Mouse (Mus musculus): ENCODE results near the gene Cds1. TPM values are rescaled to one million over a fixed set of nuclear protein-coding genes. Genes with fewer than 3 reads are reported as not detected.
"Not testable (repeated sequence)": the region's sequence is repeated elsewhere in the genome, so short reads cannot be mapped to it uniquely, and the experiment has no call there.

Cds1 gene
- total RNA-seq, 1 experiment from 2014 or later = 5.3 TPM

DNA sequence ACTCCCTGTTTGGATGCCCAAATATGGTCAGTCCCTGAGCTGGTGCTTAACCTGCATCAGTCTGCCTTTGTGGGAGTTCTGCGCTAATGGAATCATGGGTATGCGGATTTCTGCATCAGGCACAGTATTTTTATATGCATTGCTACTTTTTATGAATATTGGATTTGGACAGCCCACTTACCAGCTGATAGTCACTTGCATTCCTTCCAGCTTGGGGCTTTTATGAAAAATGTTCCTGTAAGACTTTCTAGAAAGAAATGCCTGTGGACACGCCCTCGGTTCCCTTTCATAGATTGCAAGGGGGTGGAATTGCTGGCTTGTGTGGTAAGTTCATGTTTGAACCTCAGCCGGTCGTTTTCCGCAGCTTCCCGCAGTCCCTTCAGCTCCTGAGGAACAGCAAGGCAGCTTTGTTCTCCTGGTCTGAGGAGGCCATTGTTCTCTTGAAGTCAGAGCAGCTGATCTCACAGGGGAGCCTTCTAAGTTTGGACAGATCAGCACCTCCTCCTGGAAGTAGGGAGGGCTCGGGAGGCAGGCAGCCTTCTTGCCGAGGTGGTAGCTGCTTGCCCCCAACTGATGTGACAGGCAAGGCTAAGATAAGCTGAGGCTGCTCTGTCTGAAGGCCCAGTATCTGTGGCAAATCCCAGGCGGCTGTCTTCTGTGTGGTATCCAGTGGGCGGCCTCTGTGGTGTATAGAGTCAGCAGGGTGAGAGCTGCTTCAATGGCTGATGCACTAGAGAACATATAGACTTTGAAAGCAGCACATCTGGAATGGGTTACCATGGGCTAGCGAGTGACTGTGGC is 60.4 kb downstream of the Cds1 start:
- peak; percentile 37; the same call in 1 of the 2 replicates for ATAC-seq (replicated peaks; ENCODE audit: low read depth, poor library complexity, severe bottlenecking)

DNA sequence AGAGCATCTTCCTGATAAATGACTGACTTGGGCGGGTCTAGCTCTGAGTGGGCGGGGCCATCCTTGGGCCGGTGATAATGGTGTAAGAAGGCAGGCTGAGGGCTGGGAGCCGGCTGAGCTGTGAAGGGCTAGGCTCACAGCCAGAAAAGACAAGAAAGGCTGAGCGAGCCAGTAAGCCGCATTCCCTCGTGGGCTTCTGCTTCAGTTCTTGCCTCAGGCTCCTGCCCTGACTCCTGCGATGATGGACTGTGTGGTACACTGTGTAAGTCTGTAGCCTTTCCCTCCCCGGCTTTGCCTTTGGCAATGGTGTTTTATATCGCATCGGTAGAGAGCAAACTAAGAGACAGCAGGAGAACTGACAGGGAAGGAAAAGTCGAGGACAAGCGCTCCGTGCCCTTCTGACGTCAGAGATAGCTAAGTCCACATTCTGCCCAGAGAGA is 61.6 kb downstream of the Cds1 start:
- ATAC-seq (replicated peaks; ENCODE audit: low read depth, poor library complexity, severe bottlenecking) = peak; percentile 80

DNA sequence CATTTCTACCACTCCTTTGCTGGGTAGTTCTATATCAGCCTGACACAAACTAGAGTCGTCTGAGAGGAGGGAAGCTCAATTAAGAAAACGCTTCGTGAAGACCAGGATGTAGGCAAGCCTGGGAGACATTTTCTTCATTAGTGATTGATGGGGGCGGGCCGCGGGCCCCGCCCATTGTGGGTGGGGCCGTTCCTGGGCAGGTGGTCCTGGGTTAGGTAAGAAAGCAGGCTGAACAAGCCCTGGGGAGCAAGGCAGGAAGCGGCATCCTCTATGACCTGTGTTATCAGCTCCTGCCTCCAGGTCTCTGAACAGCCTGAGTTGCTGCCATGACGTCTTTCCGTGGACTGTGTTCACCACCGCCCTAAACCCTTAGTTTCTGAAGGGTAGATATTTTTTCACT is 62.5 kb downstream of the Cds1 start:
- no peak for ATAC-seq (replicated peaks; ENCODE audit: low read depth, poor library complexity, severe bottlenecking)

DNA sequence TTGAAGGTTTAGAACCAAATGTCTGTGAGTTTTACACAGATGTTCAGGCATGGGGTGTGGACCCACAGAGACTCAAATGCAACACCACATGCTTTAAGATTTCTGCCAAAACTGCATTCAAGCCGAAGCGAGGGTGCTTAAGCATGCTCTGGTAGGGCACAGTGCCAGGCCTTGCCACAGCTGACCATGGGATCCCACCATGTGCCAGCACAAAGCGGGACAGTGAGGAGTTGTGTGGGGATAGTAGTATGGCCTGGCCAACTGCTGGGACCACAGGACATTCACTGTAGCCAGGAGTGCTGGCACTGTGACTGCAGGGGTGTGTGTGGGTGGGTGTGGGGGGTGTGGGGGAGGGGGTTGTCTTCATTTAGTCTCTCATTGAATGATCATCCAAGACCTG is 64.0 kb downstream of the Cds1 start:
- ATAC-seq (replicated peaks; ENCODE audit: low read depth, poor library complexity, severe bottlenecking) = no peak

DNA sequence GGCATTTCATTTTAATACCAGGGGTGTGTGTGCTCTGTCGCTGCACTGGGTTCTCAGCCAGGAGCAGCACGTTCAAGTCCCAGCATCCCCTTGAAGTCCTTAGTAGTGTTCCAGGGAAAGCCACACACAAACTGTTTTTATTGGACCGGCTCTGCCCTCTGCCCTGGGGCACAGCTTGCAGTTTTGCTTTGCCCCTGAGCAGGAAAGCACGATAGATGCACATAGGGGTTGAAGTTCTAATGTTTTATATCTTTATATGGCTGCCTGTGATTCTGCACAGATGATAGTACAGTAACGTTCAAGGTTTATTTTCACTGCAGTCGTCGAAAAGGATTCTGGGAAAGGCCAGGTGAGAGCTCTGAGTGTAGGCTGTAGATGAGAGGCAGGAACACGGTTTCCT is 65.2 kb downstream of the Cds1 start:
- no peak for ATAC-seq (replicated peaks; ENCODE audit: low read depth, poor library complexity, severe bottlenecking)

DNA sequence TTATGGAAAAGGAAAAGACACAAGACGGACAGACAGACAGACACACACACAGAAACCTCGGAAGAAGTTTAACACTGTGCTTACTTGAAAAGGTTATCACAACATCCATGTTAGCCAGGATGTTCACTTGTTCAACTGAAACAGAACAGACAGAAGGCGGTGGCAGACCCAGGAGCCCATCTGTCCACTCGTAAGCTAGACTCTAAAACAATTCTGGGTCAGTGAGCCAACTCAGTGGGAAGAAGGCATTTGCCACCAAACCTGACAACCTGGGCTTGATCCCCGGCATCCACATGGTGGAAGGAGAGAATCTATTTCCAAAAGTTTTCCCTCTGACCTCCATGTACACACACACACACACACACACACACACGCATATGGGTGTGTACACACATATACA is 67.1 kb downstream of the Cds1 start:
- no peak for ATAC-seq (replicated peaks; ENCODE audit: low read depth, poor library complexity, severe bottlenecking)

DNA sequence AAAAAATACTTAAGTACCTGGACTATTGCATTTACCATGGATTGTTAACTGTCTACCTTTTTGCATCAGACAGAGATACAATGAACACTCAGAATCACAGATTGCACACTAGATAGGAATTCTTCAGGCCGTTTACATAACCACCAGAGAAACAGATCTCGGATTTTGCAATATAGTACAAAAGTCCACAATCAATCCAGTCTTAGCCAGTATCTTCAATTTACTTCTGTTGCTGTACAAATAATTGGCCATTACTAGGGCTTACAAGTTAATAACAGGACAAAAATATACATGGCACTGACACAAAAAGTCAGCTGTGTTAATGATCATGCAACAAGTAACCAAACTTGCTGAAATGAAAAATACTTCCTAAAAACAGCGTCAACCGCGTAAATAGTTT is 68.1 kb downstream of the Cds1 start:
- no peak for ATAC-seq (replicated peaks; ENCODE audit: low read depth, poor library complexity, severe bottlenecking)

DNA sequence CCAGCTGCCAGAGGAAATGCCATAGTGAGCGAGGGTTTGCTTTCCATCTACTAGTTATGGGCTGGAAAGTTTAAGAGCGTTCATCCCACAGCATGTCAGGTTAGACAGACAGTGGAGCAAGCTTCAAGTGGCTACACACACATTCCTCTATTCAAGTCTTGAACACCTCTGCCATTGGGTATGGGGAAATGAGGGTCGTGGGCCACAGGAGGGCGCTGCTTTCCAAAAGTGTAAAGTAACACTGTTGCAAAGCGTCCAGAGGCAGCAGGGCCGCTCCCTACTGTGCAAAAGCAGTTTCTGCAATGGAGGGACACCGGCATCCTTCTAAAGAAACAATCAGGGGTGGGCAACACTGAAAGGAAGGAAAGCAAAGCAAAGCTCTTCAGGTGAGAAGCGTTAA is 68.9 kb downstream of the Cds1 start:
- peak; percentile 60; the same call in 1 of the 2 replicates for ATAC-seq (replicated peaks; ENCODE audit: low read depth, poor library complexity, severe bottlenecking)

DNA sequence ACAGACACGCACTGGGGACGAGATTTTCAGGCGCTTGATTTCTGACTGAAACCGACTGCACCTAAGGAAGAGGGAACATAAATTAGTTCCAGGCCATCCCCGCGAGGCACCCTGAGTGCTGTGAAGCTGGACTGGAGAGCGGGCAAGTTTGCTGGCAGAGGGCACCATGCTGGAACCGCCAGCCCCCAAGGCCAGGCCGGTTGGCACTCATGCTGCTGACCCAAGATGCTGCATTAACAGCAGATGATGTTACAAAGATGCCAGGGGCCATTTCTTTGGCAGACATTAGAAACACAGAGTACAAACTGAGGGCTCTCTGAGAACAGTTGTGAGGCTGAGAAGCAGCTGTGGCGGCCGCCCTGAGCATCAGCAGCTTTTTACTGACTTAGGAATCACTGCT is 71.3 kb downstream of the Cds1 start:
- no peak for ATAC-seq (replicated peaks; ENCODE audit: low read depth, poor library complexity, severe bottlenecking)

DNA sequence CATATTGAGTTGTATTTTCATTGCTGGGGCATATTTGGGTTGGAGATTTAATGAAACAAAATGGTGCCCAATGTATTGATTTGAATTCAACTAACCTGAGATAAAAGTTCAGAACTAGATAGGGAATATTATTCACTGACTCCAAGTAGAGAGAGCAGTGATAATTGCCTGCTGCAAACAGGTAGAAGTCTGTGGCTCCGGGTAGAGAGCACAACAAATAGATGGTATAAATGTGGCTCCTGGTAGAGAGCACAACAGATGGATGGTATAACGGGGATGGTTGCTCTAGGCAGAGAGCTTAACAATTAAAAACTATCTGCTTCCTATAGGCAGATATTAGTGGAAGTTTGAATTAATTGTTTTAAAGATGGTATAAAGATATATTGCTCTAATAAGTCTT is 72.7 kb downstream of the Cds1 start:
- not testable (repeated sequence) for ATAC-seq (replicated peaks; ENCODE audit: low read depth, poor library complexity, severe bottlenecking)

DNA sequence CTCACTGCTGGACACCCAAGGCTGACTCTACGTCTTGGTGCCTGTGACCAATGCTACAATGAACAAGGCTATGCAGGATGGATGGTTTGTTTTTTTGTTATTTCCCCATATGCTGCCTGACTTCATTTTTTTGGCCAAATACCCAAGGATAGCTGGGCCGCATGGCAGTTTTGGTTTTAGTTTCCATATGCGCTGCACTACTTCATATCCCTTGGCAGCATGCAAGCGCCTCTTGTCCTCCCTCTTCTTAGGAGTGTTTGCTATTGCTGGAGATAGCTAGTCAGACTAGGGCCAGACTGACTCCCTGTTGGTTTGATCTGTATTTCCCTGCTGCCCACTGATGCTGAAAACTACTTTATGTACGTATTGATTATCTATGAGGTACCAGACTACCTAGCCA is 75.5 kb downstream of the Cds1 start:
- ATAC-seq (replicated peaks; ENCODE audit: low read depth, poor library complexity, severe bottlenecking) = no peak

DNA sequence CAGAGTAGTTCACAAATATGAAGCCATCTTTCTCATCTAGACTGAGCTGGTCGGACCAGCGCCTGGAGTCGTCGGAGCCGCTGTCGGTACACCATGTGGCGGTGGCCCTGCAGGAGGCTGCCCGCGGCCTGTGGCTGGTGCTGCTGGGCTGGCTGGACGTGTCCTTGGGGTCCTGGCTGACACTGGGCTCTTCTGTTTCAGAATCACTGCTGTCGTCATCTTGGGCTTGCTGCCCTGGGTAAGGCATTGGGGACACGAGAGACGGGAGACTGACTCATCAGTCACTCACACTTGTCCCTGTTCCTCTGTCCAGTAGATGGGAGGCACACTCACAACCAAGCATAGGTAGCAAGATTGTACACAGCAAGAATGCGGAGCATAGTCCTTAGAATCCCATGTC is 80.1 kb downstream of the Cds1 start:
- ATAC-seq (replicated peaks; ENCODE audit: low read depth, poor library complexity, severe bottlenecking) = no peak

DNA sequence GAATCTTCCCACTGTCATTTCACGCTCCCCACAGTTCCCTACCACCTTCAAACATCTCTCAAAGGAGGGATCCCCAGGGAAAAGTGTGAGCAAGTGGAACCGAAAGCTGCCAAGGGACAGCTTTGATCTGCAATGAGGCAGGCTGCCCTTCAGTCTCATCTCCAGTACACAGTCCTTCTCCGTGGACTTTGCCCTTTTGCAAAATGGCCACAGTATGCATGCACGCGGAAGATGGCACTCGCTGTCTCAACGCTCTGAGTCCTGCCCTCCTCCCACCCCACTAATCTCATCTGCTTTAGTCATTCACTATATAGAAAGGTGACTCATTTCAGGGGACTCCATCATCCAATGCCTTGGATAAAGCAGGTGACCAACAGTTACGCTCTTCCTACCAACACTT is 81.0 kb downstream of the Cds1 start:
- ATAC-seq (replicated peaks; ENCODE audit: low read depth, poor library complexity, severe bottlenecking) = no peak

DNA sequence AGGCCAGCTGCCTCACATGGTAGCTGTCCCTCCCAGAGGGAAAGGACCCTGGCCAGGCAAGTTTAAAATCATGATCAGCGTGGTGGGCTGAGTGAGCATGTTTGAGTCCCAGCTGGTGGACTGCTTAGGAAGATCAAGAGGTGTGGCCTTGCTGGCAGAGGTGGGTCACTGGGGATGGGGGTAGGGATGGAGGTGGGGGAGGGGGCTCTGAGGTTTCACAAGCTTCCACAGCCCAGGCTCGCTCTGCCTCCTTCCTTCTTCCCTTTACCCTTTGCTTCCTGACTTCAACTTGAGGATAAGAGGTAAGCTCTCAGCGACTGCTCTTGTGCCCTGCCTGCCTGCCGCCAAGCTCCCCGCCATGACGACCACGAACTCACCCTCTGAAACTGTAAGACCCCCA is 82.4 kb downstream of the Cds1 start:
- ATAC-seq (replicated peaks; ENCODE audit: low read depth, poor library complexity, severe bottlenecking) = no peak

DNA sequence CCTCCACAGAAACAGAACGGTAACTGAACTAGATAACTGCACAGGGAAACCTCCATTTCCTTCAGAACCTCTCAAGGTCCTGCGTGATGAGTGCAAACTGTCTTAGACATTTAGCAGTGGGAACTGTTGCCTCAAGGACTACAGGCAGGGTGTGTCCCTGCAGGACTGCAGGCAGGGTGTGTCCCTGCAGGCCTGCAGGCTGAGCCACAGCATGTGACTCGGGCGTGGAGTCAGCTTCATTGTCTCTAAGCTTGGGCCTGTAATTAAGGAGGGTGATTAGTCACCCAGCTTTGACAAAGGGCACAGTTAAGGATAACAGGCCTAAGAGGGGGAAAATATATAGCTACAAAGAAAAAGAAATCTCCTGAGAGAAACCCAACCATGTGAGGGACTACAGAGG is 82.8 kb downstream of the Cds1 start:
- no peak for ATAC-seq (replicated peaks; ENCODE audit: low read depth, poor library complexity, severe bottlenecking)

DNA sequence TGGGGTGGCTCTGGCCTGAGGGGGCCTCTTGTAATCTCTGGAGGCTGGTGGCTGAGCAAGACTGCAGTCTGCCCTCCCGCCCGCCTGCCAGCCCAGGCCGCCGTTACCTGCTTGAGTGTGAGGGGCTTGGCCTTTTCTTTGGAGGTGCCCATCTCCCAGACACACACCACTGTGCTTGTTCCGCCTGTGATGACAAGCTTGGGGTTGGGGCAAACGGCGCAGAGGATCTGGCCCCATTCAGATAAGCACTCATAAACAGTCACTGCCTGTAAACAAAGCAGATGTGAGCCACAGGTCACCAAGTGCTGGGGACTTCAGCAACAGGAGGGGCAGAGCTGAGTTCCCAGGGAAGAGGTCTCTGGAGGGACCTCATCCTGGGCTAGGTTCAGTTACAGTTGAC is 86.2 kb downstream of the Cds1 start:
- no peak for ATAC-seq (replicated peaks; ENCODE audit: low read depth, poor library complexity, severe bottlenecking)

DNA sequence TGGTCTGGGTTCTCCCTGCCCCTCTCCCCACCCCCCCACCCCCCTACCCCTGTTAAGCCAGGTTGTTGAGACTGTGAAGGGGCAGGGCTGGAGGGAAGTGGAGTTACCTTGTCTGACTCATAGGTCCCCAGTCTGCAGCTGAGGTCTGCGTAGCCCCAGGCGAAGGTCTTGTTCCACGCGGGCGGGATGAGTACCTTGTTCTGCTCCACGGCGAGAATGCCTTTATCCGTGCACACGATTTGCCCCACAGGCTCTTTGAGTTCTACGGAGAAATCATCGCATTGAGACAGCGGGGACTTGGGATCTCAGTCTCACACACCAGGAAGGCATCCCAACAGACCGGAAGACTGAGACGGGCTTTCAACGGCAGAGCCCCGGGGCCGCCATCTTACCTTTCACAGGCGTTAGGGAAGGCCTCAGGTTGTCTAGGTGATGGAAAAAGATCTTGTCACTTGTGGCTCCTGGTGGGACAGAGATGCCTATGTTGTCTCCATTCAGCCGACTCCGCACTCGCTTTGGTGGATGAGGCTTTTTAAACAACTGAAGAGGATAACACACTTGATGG is 87.3 kb downstream of the Cds1 start:
- no peak for ATAC-seq (replicated peaks; ENCODE audit: low read depth, poor library complexity, severe bottlenecking)

DNA sequence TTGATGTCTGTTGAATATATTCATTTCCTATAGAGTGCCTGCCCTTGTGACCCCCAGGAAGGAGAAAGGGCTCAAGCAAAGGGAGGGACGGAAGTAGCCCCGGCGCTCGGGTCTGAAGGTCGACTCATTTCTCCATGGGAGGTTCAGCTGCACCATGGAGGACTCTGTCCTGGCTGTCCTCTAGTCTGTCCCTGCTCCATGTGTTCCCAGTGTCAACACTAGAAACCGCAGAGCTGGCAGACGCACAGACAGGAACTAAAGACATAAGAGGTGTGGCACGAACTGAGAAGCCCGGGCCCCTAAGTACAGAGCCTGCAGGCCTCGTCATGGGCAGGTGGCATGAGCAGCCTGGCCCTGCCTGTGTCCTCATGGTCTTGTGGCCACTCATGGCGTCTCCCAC is 89.2 kb downstream of the Cds1 start:
- no peak for ATAC-seq (replicated peaks; ENCODE audit: low read depth, poor library complexity, severe bottlenecking)

DNA sequence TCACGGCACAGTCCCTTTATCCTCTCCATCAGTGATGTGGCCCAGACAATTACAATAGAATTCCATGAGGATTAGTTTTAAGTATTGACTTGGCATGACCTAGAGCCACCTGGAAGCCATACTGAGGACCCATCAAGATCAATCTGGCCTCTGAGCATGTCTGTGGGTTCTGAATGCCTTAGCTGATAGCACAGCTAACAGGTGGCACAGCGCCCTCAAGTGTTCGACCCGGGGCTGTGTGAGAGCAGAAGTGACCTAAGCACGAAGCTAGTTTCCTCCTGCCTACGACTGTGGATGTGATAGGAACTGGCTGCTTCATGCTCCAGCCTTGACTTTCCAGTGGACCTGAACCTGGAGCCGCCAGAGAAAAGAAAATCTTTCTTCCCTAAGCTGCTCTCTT is 89.7 kb downstream of the Cds1 start:
- peak; percentile 52; the same call in 1 of the 2 replicates for ATAC-seq (replicated peaks; ENCODE audit: low read depth, poor library complexity, severe bottlenecking)

DNA sequence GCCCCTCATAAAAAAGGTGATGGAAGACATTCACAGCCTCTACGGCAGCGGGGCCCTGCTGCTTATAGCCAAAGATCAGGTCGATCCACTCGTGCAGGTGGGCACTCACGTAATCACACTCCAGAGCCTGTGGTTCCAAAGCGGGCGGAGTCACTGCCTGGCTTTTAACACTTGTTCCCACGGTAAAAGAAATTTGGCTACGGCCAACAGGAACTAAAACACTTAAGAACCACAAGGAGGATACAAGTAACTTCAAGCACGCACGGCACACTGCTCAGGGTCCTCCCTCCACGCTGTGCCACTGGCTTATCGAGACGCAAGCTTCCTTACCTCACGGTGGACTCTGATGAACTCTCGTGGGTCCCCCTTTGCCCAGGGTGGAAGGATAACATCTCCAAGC is 90.5 kb downstream of the Cds1 start:
- ATAC-seq (replicated peaks; ENCODE audit: low read depth, poor library complexity, severe bottlenecking) = no peak

DNA sequence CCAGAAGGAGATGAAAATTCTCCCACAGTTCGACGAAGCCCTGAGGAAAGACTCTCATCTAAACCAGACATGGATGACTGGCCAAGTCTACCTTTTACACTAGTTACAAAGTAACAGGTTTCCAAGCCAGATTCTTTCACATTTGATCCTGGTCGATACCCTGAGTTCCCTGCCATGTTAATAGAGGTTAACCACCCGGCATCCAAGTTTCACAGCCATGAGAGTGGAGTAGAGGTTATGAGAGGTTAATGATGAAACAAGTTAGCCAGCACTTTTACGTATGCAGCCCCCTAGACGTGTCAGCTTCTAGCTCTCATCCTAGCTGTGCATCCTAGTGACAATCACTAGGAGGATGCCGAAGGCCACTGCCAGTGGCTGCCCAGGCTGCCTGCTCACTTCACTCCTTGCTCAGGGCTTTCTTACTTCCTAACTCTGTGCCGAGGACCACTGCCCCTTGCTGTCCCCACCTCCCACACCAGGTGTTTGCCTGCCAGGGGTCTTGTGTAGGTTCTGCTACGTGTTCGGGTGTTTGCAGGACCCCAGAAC is 94.0 kb downstream of the Cds1 start:
- ATAC-seq (replicated peaks; ENCODE audit: low read depth, poor library complexity, severe bottlenecking) = no peak

All from common myeloid progenitor, adult 5-6 weeks (primary cell).